8 mouse cellular contexts compared by ENCODE assay signal in the genomic region with DNA sequence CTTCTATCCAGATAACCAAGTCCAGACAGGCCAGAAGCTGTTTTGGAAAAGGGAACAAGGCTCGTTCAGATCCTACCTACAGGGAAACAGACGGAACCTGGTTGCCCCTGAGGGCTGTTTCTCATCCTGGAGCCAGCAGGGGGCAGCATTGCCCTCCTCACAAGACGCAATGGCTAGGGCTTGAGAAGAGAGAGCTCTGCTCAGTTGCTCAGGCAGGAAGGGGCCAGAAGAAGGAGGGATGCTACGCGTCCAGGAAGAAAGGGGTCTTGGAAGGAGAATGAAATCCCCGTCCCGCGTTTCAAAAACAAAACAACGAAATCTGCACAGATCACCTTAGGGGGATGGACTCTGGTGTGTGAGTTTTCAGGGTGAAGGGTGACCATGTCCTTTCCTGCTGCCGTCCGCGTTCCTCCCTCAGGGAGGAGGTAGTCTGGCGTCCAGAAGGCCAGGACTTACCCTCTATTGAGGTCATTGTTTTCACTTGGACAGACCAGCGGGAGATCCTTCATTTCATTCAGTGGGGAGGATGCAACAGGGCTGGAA. TPM values are rescaled to one million over a fixed set of nuclear protein-coding genes. Genes with fewer than 3 reads are reported as not detected.
DNase-seq lines count a peak whose midpoint lies in the region; ATAC-seq lines count a peak whose summit lies in the region.

No protein-coding gene starts in this region.

- DNase-seq in MEL-GATA-1-ER (ENCODE audit: extremely low read depth, low read depth), result peak; percentile 78
- DNase-seq in cerebellum, adult 8-10 months, result peak; percentile 79
- peak; percentile 76 to 84 for DNase-seq in layer of hippocampus, adult 8-10 months (ENCODE audit: low spot score in 2 of 2)
- peak; percentile 89 for DNase-seq in lung, postnatal 10 days
- peak; percentile 81 for DNase-seq in ovary, postnatal 36 days (ENCODE audit: low spot score)
- peak; percentile 85 for DNase-seq in thymus, postnatal 14 days

- peak; percentile 92 for ATAC-seq in frontal cortex, adult (ENCODE audit: low TSS enrichment)
- ATAC-seq in hematopoietic stem cell, adult 5-6 weeks (replicated peaks in 1 of 2; ENCODE audit: insufficient read depth in 1 of 2, low FRiP score in 2 of 2, low TSS enrichment in 1 of 2, low read depth in 1 of 2, poor library complexity in 2 of 2, severe bottlenecking in 2 of 2), result peak; percentile 74 to 94

RNA-seq across cellular contexts. Expression of gene Haao, which starts 25.1 kb away (rescaled TPM):
- total RNA-seq in hematopoietic stem cell, adult 5-6 weeks (2017), result 30.9 and 33.2 TPM in 2 replicates
- total RNA-seq in layer of hippocampus, adult 8-10 months (2022), result 1 to 10 TPM in 2 of 4 experiments, not detected in 2; 1.9 to 2.8 TPM

Comparison
In these comparisons a context has a peak if more than half of its experiments do, and no peak if none do; other contexts are left out.
1. Peak in every context shown above with its lines: DNase-seq and ATAC-seq.